Mouse (Mus musculus) myocyte (in vitro differentiated cells): ENCODE results near the gene Ablim1.

Experiments used
- MAX ChIP-seq: IDR thresholded peaks from one replicate; pipeline ENCODE4 v1.6.1; 2011; ENCODE audit warnings: low read depth, mild to moderate bottlenecking, control low read depth
- MYOD1 ChIP-seq, 3 experiments: IDR thresholded peaks; one replicate each; pipeline ENCODE4 v1.6.1; 2011; ENCODE audit warnings: control low read depth in 2 of 3, low read depth in 2 of 3, mild to moderate bottlenecking in 2 of 3, moderate library complexity in 1 of 3; ENCODE audit not compliant: insufficient read length in 2 of 3, control insufficient read depth in 1 of 3
- POLR2A ChIP-seq: IDR thresholded peaks from one replicate; pipeline ENCODE4 v1.6.1; 2011; ENCODE audit warnings: low read depth, mild to moderate bottlenecking, control low read depth, moderate library complexity; ENCODE audit not compliant: insufficient read length
- POLR2AphosphoS2 ChIP-seq: IDR thresholded peaks from one replicate; pipeline ENCODE4 v1.6.1; 2011; ENCODE audit warnings: low read depth, control low read depth; ENCODE audit not compliant: insufficient read length
- SRF ChIP-seq: IDR thresholded peaks from one replicate; pipeline ENCODE4 v1.6.1; 2011; ENCODE audit warnings: low read depth; ENCODE audit not compliant: control insufficient read depth, insufficient read length
- USF1 ChIP-seq: IDR thresholded peaks from one replicate; pipeline ENCODE4 v1.6.1; 2011; ENCODE audit warnings: low read depth, mild to moderate bottlenecking, control low read depth, moderate library complexity

GRCm38 (mm10) chr19:57103360-57103958 lies 211.3 kb downstream of the Ablim1 start:
- TF ChIP-seq POLR2A, result no peak
- TF ChIP-seq MYOD1 (IDR thresholded peaks at IDR 0.05; ENCODE audit: control insufficient read depth in 1 of 3, insufficient read length in 2 of 3, low read depth in 2 of 3), result no peak
- no peak for TF ChIP-seq SRF
- TF ChIP-seq POLR2AphosphoS2, result no peak
- no peak for TF ChIP-seq USF1
- TF ChIP-seq MAX, result no peak
